Mouse (Mus musculus): Measurements from ENCODE around the gene Sugp1. TPM values are rescaled to one million over a fixed set of nuclear protein-coding genes. Genes with fewer than 3 reads are reported as not detected.

Sugp1 gene
- polyA plus RNA-seq, 1 experiment from 2014 or later: 55.8 TPM

GRCm38 (mm10) chr8:70114488-70114887, 71.9 kb downstream of the Sugp1 start:
- WGBS: 30% methylated on average over 6 of the region's 6 CpGs
- Histone ChIP-seq H3K4me1 (ENCODE audit: control insufficient read depth, insufficient read depth, low read depth, low read length) (peaks cover 28% of the 10 kb centered on the region), H3K4me3 (ENCODE audit: low read length) (no peak overlapping the region), H3K36me3 (ENCODE audit: control insufficient read depth, insufficient read depth, low read length) (peaks cover 12% of the 10 kb centered on the region; the same call in 1 of the 2 replicates), H3K4me2 (ENCODE audit: low read length) (no peak overlapping the region), H3K9me3 (ENCODE audit: control insufficient read depth, low read length) (no peaks in the 10 kb centered on the region), H3K9ac (ENCODE audit: low read depth, low read length) (no peak overlapping the region), H3K27ac (ENCODE audit: low read depth, low read length) (no peak overlapping the region), H3K27me3 (replicated peaks; ENCODE audit: control insufficient read depth, insufficient read depth, low read length) (no peaks in the 10 kb centered on the region)
- ATAC-seq: no peak

- Histone ChIP-seq H3K27ac (ENCODE audit: low read depth, low read length) (no peak overlapping the region), H3K9ac (ENCODE audit: low read depth, low read length) (no peak overlapping the region), H3K4me2 (ENCODE audit: low read length) (no peak overlapping the region), H3K4me3 (ENCODE audit: low read length) (no peak overlapping the region), H3K27me3 (replicated peaks; ENCODE audit: control insufficient read depth, insufficient read depth, low read length) (no peaks in the 10 kb centered on the region), H3K9me3 (ENCODE audit: control insufficient read depth, low read length) (no peaks in the 10 kb centered on the region), H3K36me3 (ENCODE audit: control insufficient read depth, insufficient read depth, low read length) (peaks cover 9% of the 10 kb centered on the region; the same call in 1 of the 2 replicates), H3K4me1 (ENCODE audit: control insufficient read depth, insufficient read depth, low read depth, low read length) (peaks cover 28% of the 10 kb centered on the region)
- no peak for ATAC-seq
- WGBS: 69% methylated on average over 13 of the region's 13 CpGs
These were observed 72.3 kb downstream of the Sugp1 start for GRCm38 (mm10) chr8:70114892-70115291.

GRCm38 (mm10) chr8:70117611-70118010, 75.0 kb downstream of the Sugp1 start:
- Histone ChIP-seq H3K4me1 (ENCODE audit: control insufficient read depth, insufficient read depth, low read depth, low read length) (peaks cover 28% of the 10 kb centered on the region), H3K4me2 (ENCODE audit: low read length) (peak overlapping the region; percentile 84), H3K9ac (ENCODE audit: low read depth, low read length) (peak overlapping the region; percentile 35), H3K4me3 (ENCODE audit: low read length) (peak overlapping the region; percentile 67), H3K27ac (ENCODE audit: low read depth, low read length) (no peak overlapping the region), H3K36me3 (ENCODE audit: control insufficient read depth, insufficient read depth, low read length) (peaks cover 7% of the 10 kb centered on the region; the same call in 1 of the 2 replicates), H3K9me3 (ENCODE audit: control insufficient read depth, low read length) (no peaks in the 10 kb centered on the region), H3K27me3 (replicated peaks; ENCODE audit: control insufficient read depth, insufficient read depth, low read length) (no peaks in the 10 kb centered on the region)
- no peak for ATAC-seq
- 10% methylated on average over 9 of the region's 9 CpGs for WGBS

DNA sequence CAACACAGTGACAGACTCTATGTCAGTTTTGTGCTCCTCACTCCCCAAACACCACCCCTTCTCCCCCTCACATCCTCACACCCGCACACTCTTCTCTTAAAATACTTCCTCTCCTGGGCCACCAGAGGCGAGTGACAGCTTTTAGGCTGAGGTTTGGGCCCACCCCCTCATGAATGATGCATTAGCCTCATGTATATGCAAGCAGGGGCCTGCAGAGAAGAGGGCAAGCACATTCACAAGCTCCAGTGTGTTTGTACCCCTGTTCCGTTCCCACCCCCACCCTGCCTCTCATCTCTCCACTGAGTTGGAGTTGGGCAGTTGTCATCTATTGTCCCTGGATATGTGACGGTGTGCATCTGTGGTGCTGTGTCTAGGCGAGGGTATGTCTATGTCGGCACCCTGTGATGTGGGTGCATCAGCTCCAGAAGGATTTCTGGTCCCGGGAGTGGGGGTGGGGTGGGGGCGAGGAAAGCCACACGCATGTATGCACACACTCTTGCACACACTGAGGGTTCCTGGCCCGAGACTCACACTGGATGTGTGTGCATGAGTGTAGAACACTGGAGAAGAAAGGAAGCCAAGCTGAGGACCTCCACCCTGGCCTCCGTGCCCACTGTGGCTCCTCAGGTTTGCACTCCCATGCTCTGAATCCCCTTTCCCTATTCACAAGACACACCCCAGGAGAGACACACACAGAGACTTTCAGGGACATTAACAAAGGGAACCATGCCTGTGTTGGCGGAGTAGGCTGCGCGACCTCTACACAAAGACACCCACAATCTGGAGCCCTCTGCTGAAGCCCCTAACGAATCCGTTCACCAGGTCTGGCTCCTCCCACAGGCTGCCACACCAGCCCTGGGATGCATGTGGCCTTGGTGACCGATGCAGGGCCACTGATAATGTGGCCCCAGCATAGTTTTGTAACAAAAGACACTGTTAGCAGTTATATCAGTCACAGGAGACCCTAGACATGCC, 76.4 kb downstream of the Sugp1 start:
- Histone ChIP-seq H3K9me3 (ENCODE audit: control insufficient read depth, low read length) (no peaks in the 10 kb centered on the region), H3K4me2 (ENCODE audit: low read length) (peak overlapping the region; percentile 84), H3K4me3 (ENCODE audit: low read length) (peak overlapping the region; percentile 67), H3K36me3 (ENCODE audit: control insufficient read depth, insufficient read depth, low read length) (peaks cover 7% of the 10 kb centered on the region; the same call in 1 of the 2 replicates), H3K4me1 (ENCODE audit: control insufficient read depth, insufficient read depth, low read depth, low read length) (peaks cover 27% of the 10 kb centered on the region), H3K27ac (ENCODE audit: low read depth, low read length) (peak overlapping the region; percentile 92), H3K9ac (ENCODE audit: low read depth, low read length) (peak overlapping the region; percentile 87), H3K27me3 (replicated peaks; ENCODE audit: control insufficient read depth, insufficient read depth, low read length) (no peaks in the 10 kb centered on the region)
- 2% methylated on average over 17 of the region's 17 CpGs for WGBS
- peak; percentile 83 for ATAC-seq

DNA sequence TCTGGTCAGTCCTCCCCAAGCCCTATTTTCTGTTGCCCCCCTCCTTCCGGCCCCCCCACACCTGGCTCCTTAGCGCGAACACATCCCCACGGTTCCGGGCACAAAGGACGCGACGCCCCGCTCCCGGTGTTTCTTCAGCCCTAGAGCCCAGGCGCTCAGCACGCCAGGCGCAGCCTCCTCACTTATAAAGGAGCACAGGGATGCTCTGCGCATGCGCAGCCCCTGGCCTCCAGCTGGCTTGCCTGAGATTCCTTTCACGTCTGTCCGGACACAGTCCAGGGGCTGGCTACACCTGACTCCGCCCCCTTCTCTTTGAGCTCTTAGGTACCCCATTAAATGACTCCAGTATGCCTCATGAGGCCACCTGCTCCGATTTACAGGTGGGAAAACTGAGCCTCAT, 78.1 kb downstream of the Sugp1 start, which contains the start of gene Ncan:
Gene Ncan (minus strand): TSS at position 207 of the 400 bp plus-strand sequence.
- 2% methylated on average over 19 of the region's 19 CpGs for WGBS

More for the DNA sequence above, 78.1 kb downstream of the Sugp1 start, which contains the start of gene Ncan:
- H3K4me2 ChIP-seq (ENCODE audit: low read length): peak within 1 kb of the TSS; percentile 84
- H3K9ac ChIP-seq (ENCODE audit: low read depth, low read length): peak within 1 kb of the TSS; percentile 87
- peak within 1 kb of the TSS; percentile 92 for H3K27ac ChIP-seq (ENCODE audit: low read depth, low read length)
- no peaks in the 10 kb centered on the region for H3K27me3 ChIP-seq (replicated peaks; ENCODE audit: control insufficient read depth, insufficient read depth, low read length)
- ATAC-seq: peak; percentile 75
- H3K4me3 ChIP-seq (ENCODE audit: low read length): peak within 1 kb of the TSS; percentile 67
- 0 out of 2 replicates have a peak, but pooled peaks cover 2% of the 10 kb centered on the region for H3K36me3 ChIP-seq (ENCODE audit: control insufficient read depth, insufficient read depth, low read length)
- peaks cover 27% of the 10 kb centered on the region for H3K4me1 ChIP-seq (ENCODE audit: control insufficient read depth, insufficient read depth, low read depth, low read length)
- no peaks in the 10 kb centered on the region for H3K9me3 ChIP-seq (ENCODE audit: control insufficient read depth, low read length)

Small RNA genes lying within 50 kb of the gene (microRNA-seq; reads per million reads assigned to microRNA genes)
- 2.7 reads per million, percentile 6 among the genes with 10 or more reads in this experiment for gene Mir7066

Other genes with a start within 250 kb of the Sugp1 start
- gene Gmip, start 234.1 kb upstream of the Sugp1 start, polyA plus RNA-seq (2015; fragmentation: Nextera tagmentation; extraction: Ambion mirVana): 32.2 and 34.5 TPM in 2 replicates
- 0.54 and 0.91 TPM in 2 replicates for gene Lpar2, start 220.4 kb upstream of the Sugp1 start, polyA plus RNA-seq (2015; fragmentation: Nextera tagmentation; extraction: Ambion mirVana)
- 60.5 TPM in 2 replicates for gene Pbx4, start 210.3 kb upstream of the Sugp1 start, polyA plus RNA-seq (2015; fragmentation: Nextera tagmentation; extraction: Ambion mirVana)
- 6.6 and 7.0 TPM in 2 replicates for gene Cilp2, start 155.1 kb upstream of the Sugp1 start, polyA plus RNA-seq (2015; fragmentation: Nextera tagmentation; extraction: Ambion mirVana)
- gene Tssk6, start 140.6 kb upstream of the Sugp1 start, polyA plus RNA-seq (2015; fragmentation: Nextera tagmentation; extraction: Ambion mirVana): 3.5 and 3.7 TPM in 2 replicates
- 191 and 216 TPM in 2 replicates for gene Ndufa13, start 140.3 kb upstream of the Sugp1 start, polyA plus RNA-seq (2015; fragmentation: Nextera tagmentation; extraction: Ambion mirVana)
- 13.6 and 14.3 TPM in 2 replicates for gene Yjefn3, start 140.1 kb upstream of the Sugp1 start, polyA plus RNA-seq (2015; fragmentation: Nextera tagmentation; extraction: Ambion mirVana)
- gene Gatad2a, start 46.4 kb upstream of the Sugp1 start, polyA plus RNA-seq (2015; fragmentation: Nextera tagmentation; extraction: Ambion mirVana): 13.9 and 19.7 TPM in 2 replicates
- 61.5 and 71.2 TPM in 2 replicates for gene Mau2, start 79 bp upstream of the Sugp1 start, polyA plus RNA-seq (2015; fragmentation: Nextera tagmentation; extraction: Ambion mirVana)
- 1.2 and 1.4 TPM in 2 replicates for gene Tm6sf2, start 30.1 kb downstream of the Sugp1 start, polyA plus RNA-seq (2015; fragmentation: Nextera tagmentation; extraction: Ambion mirVana)
- 1.2 and 1.3 TPM in 2 replicates for gene Hapln4, start 40.6 kb downstream of the Sugp1 start, polyA plus RNA-seq (2015; fragmentation: Nextera tagmentation; extraction: Ambion mirVana)
- 178 and 200 TPM in 2 replicates for gene Ncan, start 78.1 kb downstream of the Sugp1 start, polyA plus RNA-seq (2015; fragmentation: Nextera tagmentation; extraction: Ambion mirVana)
- gene Nr2c2ap, start 88.5 kb downstream of the Sugp1 start, polyA plus RNA-seq (2015; fragmentation: Nextera tagmentation; extraction: Ambion mirVana): 46.7 and 51.6 TPM in 2 replicates
- 12.3 and 12.5 TPM in 2 replicates for gene Rfxank, start 96.3 kb downstream of the Sugp1 start, polyA plus RNA-seq (2015; fragmentation: Nextera tagmentation; extraction: Ambion mirVana)
- gene Borcs8, start 96.7 kb downstream of the Sugp1 start, polyA plus RNA-seq (2015; fragmentation: Nextera tagmentation; extraction: Ambion mirVana): 56.4 and 57.1 TPM in 2 replicates
- gene Mef2b, start 96.9 kb downstream of the Sugp1 start, polyA plus RNA-seq (2015; fragmentation: Nextera tagmentation; extraction: Ambion mirVana): 0.85 and 1.2 TPM in 2 replicates
- gene Tmem161a, start 129.5 kb downstream of the Sugp1 start, polyA plus RNA-seq (2015; fragmentation: Nextera tagmentation; extraction: Ambion mirVana): 54.2 and 57.4 TPM in 2 replicates
- 9.5 and 10.1 TPM in 2 replicates for gene Slc25a42, start 169.5 kb downstream of the Sugp1 start, polyA plus RNA-seq (2015; fragmentation: Nextera tagmentation; extraction: Ambion mirVana)
- gene Sugp2, start 191.4 kb downstream of the Sugp1 start, polyA plus RNA-seq (2015; fragmentation: Nextera tagmentation; extraction: Ambion mirVana): 85.1 and 92.6 TPM in 2 replicates
- 132 and 134 TPM in 2 replicates for gene Armc6, start 191.7 kb downstream of the Sugp1 start, polyA plus RNA-seq (2015; fragmentation: Nextera tagmentation; extraction: Ambion mirVana)
- gene Homer3, start 240.0 kb downstream of the Sugp1 start, polyA plus RNA-seq (2015; fragmentation: Nextera tagmentation; extraction: Ambion mirVana): 24.4 and 24.7 TPM in 2 replicates